22 mouse cellular contexts compared by ENCODE assay signal in the genomic region with DNA sequence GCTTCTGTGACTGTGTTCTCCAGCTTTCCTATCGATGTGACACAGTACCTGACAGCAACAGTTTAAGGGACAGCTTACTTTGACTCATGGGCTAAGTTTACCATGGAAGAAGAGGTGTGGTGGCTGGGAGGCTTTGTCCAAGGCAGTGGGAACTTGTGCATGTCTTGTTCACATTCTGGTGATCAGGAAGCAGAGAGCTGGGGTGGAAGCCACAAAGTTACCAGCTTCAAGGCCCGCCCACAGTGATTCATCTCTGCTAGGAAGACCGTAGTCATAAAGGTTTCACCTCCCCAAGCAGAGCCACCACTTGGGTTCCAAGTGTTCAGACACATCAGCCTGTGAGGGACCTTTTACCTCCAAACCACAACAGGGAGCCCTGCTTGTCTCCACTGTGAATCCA.
DNase-seq lines count a peak whose midpoint lies in the region; ATAC-seq and TF ChIP-seq lines count a peak whose summit lies in the region.
"Had no signal": no experiment of that assay in that cellular context is flagged by ENCODE, and none has a peak within 500 bp of the region (broad histone marks: within the 10 kb centered on the region; RNA-seq: fewer than 3 reads in every experiment).

No protein-coding gene starts in this region.

- peaks cover 72% of the 10 kb centered on the region for H3K4me1 ChIP-seq in megakaryocyte, embryonic 14.5 days
- peaks cover 2 to 18% of the 10 kb centered on the region in 2 experiments; a peak in 3 of 4 replicates for H3K4me1 ChIP-seq in CH12.LX (ENCODE audit: control insufficient read depth in 1 of 2, insufficient read depth in 2 of 2)
- no peaks in the 10 kb centered on the region for H3K4me1 ChIP-seq in hindbrain, embryonic 11.5 days (replicated peaks; ENCODE audit: control insufficient read depth, insufficient read depth, low read length)
- H3K4me1 ChIP-seq: forebrain, embryonic 13.5 days had no signal

- peaks cover 9% of the 10 kb centered on the region for H3K9me3 ChIP-seq in megakaryocyte, embryonic 14.5 days
- H3K9me3 ChIP-seq in CH12.LX (replicated peaks; ENCODE audit: low read length): no peaks in the 10 kb centered on the region
- no peaks in the 10 kb centered on the region for H3K9me3 ChIP-seq in hindbrain, embryonic 11.5 days (ENCODE audit: control insufficient read depth, low read length)
- H3K9me3 ChIP-seq: forebrain, embryonic 10.5 days; forebrain, embryonic 13.5 days; hindbrain, embryonic 13.5 days had no signal

- no peaks in the 10 kb centered on the region for H3K27me3 ChIP-seq in megakaryocyte, embryonic 14.5 days (replicated peaks)
- H3K27me3 ChIP-seq in CH12.LX (replicated peaks): no peaks in the 10 kb centered on the region
- no peaks in the 10 kb centered on the region for H3K27me3 ChIP-seq in hindbrain, embryonic 11.5 days (ENCODE audit: control insufficient read depth, insufficient read depth, low read length)
- H3K27me3 ChIP-seq: forebrain, embryonic 13.5 days; hindbrain, embryonic 13.5 days had no signal

- no peaks in the 10 kb centered on the region for H3K79me2 ChIP-seq in CH12.LX (replicated peaks; ENCODE audit: control insufficient read depth, extremely low read depth, insufficient read depth, poor library complexity, severe bottlenecking)

- no peak for TF ChIP-seq RAD21 in CH12.LX (IDR thresholded peaks at IDR 0.05; ENCODE audit: low read depth, low read length)

- H3K4me2 ChIP-seq in CH12.LX (ENCODE audit: insufficient read depth, low read depth, poor library complexity, severe bottlenecking): no peak overlapping the region
- no peak overlapping the region for H3K4me2 ChIP-seq in hindbrain, embryonic 11.5 days (replicated peaks; ENCODE audit: low read depth, low read length)
- H3K4me2 ChIP-seq: forebrain, embryonic 13.5 days; heart, embryonic 11.5 days; hindbrain, embryonic 13.5 days had no signal

- TF ChIP-seq CTCF in CH12.LX (conservative IDR thresholded peaks at IDR 0.05 in 1 of 2, IDR thresholded peaks at IDR 0.05 in 1 of 2; ENCODE audit: low read depth in 2 of 2, low read length in 2 of 2): no peak

- peak; percentile 45 for DNase-seq in CH12.LX (ENCODE audit: extremely low read depth)
- DNase-seq in induced T-regulatory cell, adult 2 months (ENCODE audit: low read depth): peak; percentile 21
- no peak for DNase-seq in hindbrain, embryonic 11.5 days (ENCODE audit: low spot score)
- DNase-seq in thymus, postnatal 36 days: no peak
- no peak for DNase-seq in heart, adult 8-10 months (ENCODE audit: low spot score)
- DNase-seq: adrenal gland, postnatal 10 days; B cell, adult 2 months; cerebellum, adult 18-20 months; cerebellum, postnatal 14 days; gastrocnemius, postnatal 10 days; gastrocnemius, postnatal 36 days; heart, adult 2 months had no signal

- in situ Hi-C loops in CH12.LX (cut with MboI; ENCODE audit: low pct_ligation_motif_present, low pct_unique_long_range_greater_than_20kb, low sequenced_read_pairs): loop anchor here (25.0 kb wide), 1 partner anchor 758 kb away; no protein-coding TSS in a partner anchor

- dilution Hi-C loops in CH12.LX (cut with MboI; ENCODE audit: extremely low pct_ligation_motif_present, extremely low pct_unique_long_range_greater_than_20kb, low sequenced_read_pairs): no loop called here

- no peak overlapping the region for H3K27ac ChIP-seq in CH12.LX (ENCODE audit: insufficient read depth, low read depth)
- no peak overlapping the region for H3K27ac ChIP-seq in hindbrain, embryonic 11.5 days (ENCODE audit: low read depth, low read length)
- H3K27ac ChIP-seq: forebrain, embryonic 10.5 days; forebrain, embryonic 13.5 days; heart, adult 2 months; hindbrain, embryonic 13.5 days had no signal

- no peak for TF ChIP-seq POLR2A in CH12.LX (IDR thresholded peaks at IDR 0.05; ENCODE audit: low read depth, low read length)

- ATAC-seq in megakaryocyte, adult 5-6 weeks (ENCODE audit: poor library complexity, severe bottlenecking): no peak
- no peak for ATAC-seq in hindbrain, embryonic 11.5 days (ENCODE audit: low FRiP score)
- ATAC-seq: forebrain, embryonic 13.5 days; forebrain, embryonic 16.5 days; hindbrain, embryonic 16.5 days; inflammation-experienced regulatory T-cells, adult 6 months; intestine, embryonic 16.5 days had no signal

- no peak for TF ChIP-seq EP300 in CH12.LX (IDR thresholded peaks at IDR 0.05; ENCODE audit: low read length)

- H3K9ac ChIP-seq in CH12.LX (ENCODE audit: insufficient read depth, low read depth): no peak overlapping the region
- H3K9ac ChIP-seq in hindbrain, embryonic 11.5 days (ENCODE audit: low read depth, low read length): no peak overlapping the region
- H3K9ac ChIP-seq: forebrain, embryonic 13.5 days had no signal

- peaks cover 80% of the 10 kb centered on the region for H3K36me3 ChIP-seq in megakaryocyte, embryonic 14.5 days (replicated peaks; ENCODE audit: low read length)
- no peaks in the 10 kb centered on the region for H3K36me3 ChIP-seq in CH12.LX (replicated peaks in 1 of 2; ENCODE audit: control insufficient read depth in 1 of 2, insufficient read depth in 1 of 2, low read length in 1 of 2)
- H3K36me3 ChIP-seq in hindbrain, embryonic 11.5 days (ENCODE audit: control insufficient read depth, insufficient read depth, low read length): no peaks in the 10 kb centered on the region
- H3K36me3 ChIP-seq: forebrain, embryonic 10.5 days had no signal

- WGBS in hindbrain, embryonic 11.5 days: 93% methylated on average over 3 of the region's 3 CpGs

- peak overlapping the region; percentile 16 for H3K4me3 ChIP-seq in megakaryocyte, embryonic 14.5 days (replicated peaks)
- H3K4me3 ChIP-seq in CH12.LX (replicated peaks in 1 of 3; ENCODE audit: low read depth in 2 of 3, low read length in 2 of 3, poor library complexity in 1 of 3): no peak overlapping the region
- H3K4me3 ChIP-seq in hindbrain, embryonic 11.5 days (ENCODE audit: low read depth, low read length): no peak overlapping the region
- H3K4me3 ChIP-seq: forebrain, embryonic 10.5 days; forebrain, embryonic 13.5 days; heart, adult 2 months; hindbrain, embryonic 13.5 days had no signal

TF ChIP-seq in CH12.LX, 34 proteins besides CTCF, POLR2A, EP300 and RAD21:
- TF ChIP-seq NELFE (IDR thresholded peaks at IDR 0.05; ENCODE audit: low read depth, low read length) (no peak), UBTF (IDR thresholded peaks at IDR 0.05; ENCODE audit: low read depth, low read length) (no peak), ZMIZ1 (IDR thresholded peaks at IDR 0.05; ENCODE audit: low read depth, low read length) (no peak), GABPA (IDR thresholded peaks at IDR 0.05; ENCODE audit: insufficient replicate concordance, low read depth, low read length) (no peak), MAFK (IDR thresholded peaks at IDR 0.05; ENCODE audit: insufficient replicate concordance, low read length) (no peak), JUND (conservative IDR thresholded peaks at IDR 0.05; ENCODE audit: low read depth, low read length) (no peak), PAX5 (IDR thresholded peaks at IDR 0.05; ENCODE audit: low read length) (no peak), MAZ (IDR thresholded peaks at IDR 0.05; ENCODE audit: low read depth, low read length) (no peak), POLR2AphosphoS2 (IDR thresholded peaks at IDR 0.05; ENCODE audit: low read depth, low read length) (no peak), ETS1 (conservative IDR thresholded peaks at IDR 0.05; ENCODE audit: low read depth, low read length) (no peak), USF1 (IDR thresholded peaks at IDR 0.05; ENCODE audit: low read depth, low read length) (no peak), USF2 (conservative IDR thresholded peaks at IDR 0.05; ENCODE audit: low read depth, low read length) (no peak)

Comparison
In these comparisons a context has a peak if more than half of its experiments do, and no peak if none do; other contexts are left out.
1. DNase-seq: peak in CH12.LX (single experiment) and induced T-regulatory cell, adult 2 months (single experiment); none in hindbrain, embryonic 11.5 days (single experiment), thymus, postnatal 36 days (0 of 2) and heart, adult 8-10 months (single experiment).